Mouse (Mus musculus) olfactory bulb, adult 2 months (tissue): ENCODE measurements around the gene Dnah2. TPM values are rescaled to one million over a fixed set of nuclear protein-coding genes. Genes with fewer than 3 reads are reported as not detected.

Source experiments
- H3K27ac ChIP-seq: fragments of 200-500 bp; 2 replicates; pipeline ENCODE4 v1.5.1; 2012; ENCODE audit warnings: low read depth, low read length; ENCODE audit not compliant: insufficient read depth
- H3K4me1 ChIP-seq: fragments of 200-500 bp; 2 replicates; pipeline ENCODE4 v1.6.1; 2012; ENCODE audit warnings: low read length; ENCODE audit not compliant: control insufficient read depth, insufficient read depth
- H3K4me3 ChIP-seq: fragments of 200-500 bp; 2 replicates; pipeline ENCODE4 v1.5.1; 2012; ENCODE audit warnings: mild to moderate bottlenecking, low read depth, low read length, moderate library complexity; ENCODE audit not compliant: insufficient read depth
- CTCF ChIP-seq: fragments of 200-500 bp; IDR thresholded peaks from 2 replicates; pipeline ENCODE4 v1.5.1; 2012; ENCODE audit warnings: low read depth, mild to moderate bottlenecking, low read length, moderate library complexity; ENCODE audit not compliant: insufficient read depth
- POLR2A ChIP-seq: fragments of 200-500 bp; IDR thresholded peaks from 2 replicates; pipeline ENCODE4 v1.6.1; 2012; ENCODE audit warnings: mild to moderate bottlenecking, low read depth, low read length, moderate library complexity; ENCODE audit not compliant: insufficient read depth
- WGBS: fragments of 180-500 bp; shearing (Covaris S2); methylation state at CpG from one replicate; pipeline ENCODE4 v1.1.7; 2018; 5-methylcytosine and 5-hydroxymethylcytosine counted together
- polyA plus RNA-seq: library from polyadenylated mRNA; stranded (reverse); fragments of >200 nt; gene quantifications from 2 replicates; pipeline ENCODE4 v1.2.4, GENCODE M21; 2012; ENCODE audit warnings: low replicate concordance; ENCODE audit not compliant: missing spikeins, insufficient read depth, insufficient read length

Dnah2 gene
- polyA plus RNA-seq, 1 experiment = not detected

DNA sequence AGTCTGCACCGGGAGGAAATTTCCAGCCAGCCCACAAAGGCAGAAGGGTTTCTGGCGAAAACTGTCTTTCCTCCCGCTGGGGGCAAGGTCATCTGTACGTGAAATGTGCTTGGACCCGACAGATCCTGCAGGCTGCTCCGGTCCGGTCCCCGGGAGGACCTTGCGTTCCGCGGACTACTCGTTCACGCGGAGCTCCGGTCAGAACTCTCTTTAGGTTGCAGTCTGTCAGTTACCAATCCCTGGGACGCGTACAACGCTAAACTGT lies 138.9 kb downstream of the Dnah2 start:
- no peak for TF ChIP-seq POLR2A
- peaks cover 41% of the 10 kb centered on the region for H3K4me1 ChIP-seq
- WGBS = under 1% methylated on average over 18 of the region's 18 CpGs
- peak overlapping the region; percentile 75 for H3K27ac ChIP-seq
- peak overlapping the region; percentile 56 for H3K4me3 ChIP-seq

DNA sequence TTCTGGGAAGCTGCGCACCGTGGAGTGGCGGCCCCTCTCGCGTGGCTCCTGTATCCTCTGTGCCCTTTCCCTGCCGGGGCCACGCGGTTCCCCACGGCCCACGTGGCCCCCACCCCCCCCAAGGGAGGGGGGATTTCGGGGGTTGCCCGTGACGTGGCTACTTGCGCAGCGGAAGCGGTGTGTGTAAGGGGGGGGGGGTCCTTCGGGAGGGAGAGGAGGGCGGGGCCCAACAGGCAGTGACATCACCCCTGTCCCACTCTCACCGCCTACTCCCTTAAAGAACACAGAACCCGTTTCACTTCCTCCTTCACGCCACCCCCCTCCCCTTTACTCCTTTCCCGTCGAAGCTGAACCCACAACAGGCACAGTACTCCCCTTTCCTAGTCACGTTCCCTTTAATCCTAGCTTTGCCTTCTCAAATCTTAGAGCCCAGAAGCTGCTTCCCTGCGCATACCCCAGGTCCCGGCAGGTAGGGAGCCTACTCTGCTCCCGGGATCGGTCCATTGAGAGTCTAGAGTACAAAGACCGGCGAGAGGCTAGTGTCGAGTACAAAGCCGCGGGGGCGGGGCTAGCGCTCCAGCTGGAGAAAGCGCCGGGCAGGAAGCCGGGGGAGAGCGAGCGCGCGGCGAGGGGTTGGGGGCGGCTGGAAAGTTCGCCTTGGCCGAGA lies 139.4 kb downstream of the Dnah2 start:
- WGBS = 1% methylated on average over 45 of the region's 46 CpGs
- H3K4me1 ChIP-seq = peaks cover 37% of the 10 kb centered on the region

GRCm38 (mm10) chr11:69408541-69409377 lies 140.2 kb downstream of the Dnah2 start:
- peak overlapping the region; percentile 56 for H3K4me3 ChIP-seq

More for the DNA sequence above, 139.4 kb downstream of the Dnah2 start:
- H3K27ac ChIP-seq = peak overlapping the region; percentile 76
- peak overlapping the region; percentile 56 for H3K4me3 ChIP-seq
- TF ChIP-seq POLR2A (no peak; the same call in 1 of the 2 replicates), CTCF (no peak)

GRCm38 (mm10) chr11:69407724-69408004 lies 141.2 kb downstream of the Dnah2 start:
- WGBS = 67% methylated on average over 4 of the region's 4 CpGs
- H3K27ac ChIP-seq = no peak overlapping the region
- no peak overlapping the region for H3K4me3 ChIP-seq

More at GRCm38 (mm10) chr11:69408541-69409377, 140.2 kb downstream of the Dnah2 start:
- H3K4me1 ChIP-seq = peaks cover 30% of the 10 kb centered on the region
- no peak for TF ChIP-seq POLR2A
- no peak for TF ChIP-seq CTCF
- peak overlapping the region; percentile 76 for H3K27ac ChIP-seq
- WGBS = under 1% methylated on average over 33 of the region's 33 CpGs

GRCm38 (mm10) chr11:69406867-69407723 lies 141.8 kb downstream of the Dnah2 start:
- TF ChIP-seq CTCF = no peak
- TF ChIP-seq POLR2A = no peak
- 85% methylated on average over 16 of the region's 16 CpGs for WGBS
- Histone ChIP-seq H3K4me3 (no peak overlapping the region), H3K27ac (no peak overlapping the region), H3K4me1 (peaks cover 18% of the 10 kb centered on the region)

More at GRCm38 (mm10) chr11:69407724-69408004, 141.2 kb downstream of the Dnah2 start:
- TF ChIP-seq CTCF = no peak
- no peak for TF ChIP-seq POLR2A
- H3K4me1 ChIP-seq = peaks cover 19% of the 10 kb centered on the region

DNA sequence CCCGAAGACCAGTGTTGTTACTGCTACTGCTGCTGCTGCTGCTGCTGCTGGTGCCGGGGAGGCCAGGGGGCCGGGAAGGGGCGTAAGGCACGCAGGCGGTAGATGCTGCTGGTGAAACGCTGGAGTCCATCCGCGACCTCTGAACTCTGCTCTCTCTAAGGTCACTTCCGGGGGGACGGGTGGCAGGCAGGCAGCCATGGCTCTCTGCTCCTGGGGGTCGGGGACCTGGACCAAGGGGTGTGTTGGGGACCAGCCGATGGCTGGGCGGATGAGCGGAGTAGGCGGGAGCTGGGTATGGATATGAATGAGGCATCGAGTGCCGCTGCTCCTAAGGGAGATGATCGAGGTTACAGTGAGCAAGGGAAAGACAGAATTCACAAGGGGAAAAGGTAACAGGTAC lies 142.6 kb downstream of the Dnah2 start:
- H3K4me3 ChIP-seq = no peak overlapping the region
- peaks cover 18% of the 10 kb centered on the region for H3K4me1 ChIP-seq
- H3K27ac ChIP-seq = no peak overlapping the region
- TF ChIP-seq POLR2A (no peak), CTCF (no peak)
- 87% methylated on average over 19 of the region's 19 CpGs for WGBS

GRCm38 (mm10) chr11:69405397-69406200 lies 143.3 kb downstream of the Dnah2 start:
- Histone ChIP-seq H3K27ac (no peak overlapping the region), H3K4me1 (peaks cover 22% of the 10 kb centered on the region), H3K4me3 (no peak overlapping the region)
- no peak for TF ChIP-seq CTCF
- TF ChIP-seq POLR2A = no peak
- 87% methylated on average over 24 of the region's 24 CpGs for WGBS

- H3K4me1 ChIP-seq = peaks cover 22% of the 10 kb centered on the region
- H3K27ac ChIP-seq = no peak overlapping the region
- H3K4me3 ChIP-seq = no peak overlapping the region
- TF ChIP-seq CTCF = no peak
- 86% methylated on average over 22 of the region's 24 CpGs for WGBS
Measured at GRCm38 (mm10) chr11:69404595-69405396, 144.1 kb downstream of the Dnah2 start.
